Mouse (Mus musculus) midbrain, embryonic 13.5 days (tissue): ENCODE results near the gene Gss. TPM values are rescaled to one million over a fixed set of nuclear protein-coding genes. Genes with fewer than 3 reads are reported as not detected.
A peak's percentile ranks its signal among the peaks of the same experiment; 100 is the strongest.
"Not testable (repeated sequence)": the region's sequence is repeated elsewhere in the genome, so short reads cannot be mapped to it uniquely, and the experiment has no call there.

Experiments
- ATAC-seq: fragments of 200-750 bp; cut with Nextera tagmentation; 2 replicates; pipeline ENCODE4 v1.8.0; 2017; ENCODE audit warnings: mild to moderate bottlenecking, moderate TSS enrichment, moderate library complexity
- H3K27ac ChIP-seq: fragments of 300-500 bp; sonication (generic); 2 replicates; pipeline ENCODE4 v1.5.1; 2015; ENCODE audit warnings: inconsistent platforms, mild to moderate bottlenecking, moderate library complexity
- H3K27me3 ChIP-seq: fragments of 300-500 bp; sonication (generic); 2 replicates; pipeline ENCODE4 v1.6.1; 2015; ENCODE audit warnings: mild to moderate bottlenecking, inconsistent platforms
- H3K36me3 ChIP-seq: fragments of 300-500 bp; sonication (generic); 2 replicates; pipeline ENCODE4 v1.6.1; 2015; ENCODE audit warnings: mild to moderate bottlenecking, inconsistent platforms
- H3K4me1 ChIP-seq: fragments of 300-500 bp; sonication (generic); replicated peaks from 2 replicates; pipeline ENCODE4 v1.6.1; 2015; ENCODE audit warnings: inconsistent platforms
- H3K4me2 ChIP-seq: fragments of 300-500 bp; sonication (generic); replicated peaks from 2 replicates; pipeline ENCODE4 v1.6.1; 2015; ENCODE audit warnings: moderate library complexity, mild to moderate bottlenecking, inconsistent platforms
- H3K4me3 ChIP-seq: fragments of 300-500 bp; sonication (generic); replicated peaks from 2 replicates; pipeline ENCODE4 v1.5.1; 2015; ENCODE audit warnings: mild to moderate bottlenecking, inconsistent platforms
- H3K9ac ChIP-seq: fragments of 300-500 bp; sonication (generic); replicated peaks from 2 replicates; pipeline ENCODE4 v1.6.1; 2015; ENCODE audit warnings: mild to moderate bottlenecking, inconsistent platforms
- H3K9me3 ChIP-seq: fragments of 300-500 bp; sonication (generic); 2 replicates; pipeline ENCODE4 v1.6.1; 2016; ENCODE audit warnings: mild to moderate bottlenecking, inconsistent platforms
- WGBS: fragments of 180-500 bp; shearing (Covaris S2); methylation state at CpG from one replicate; pipeline ENCODE4 v1.1.7; 2015; 5-methylcytosine and 5-hydroxymethylcytosine counted together
- polyA plus RNA-seq: library from polyadenylated mRNA; unstranded; fragments of >200 nt; fragmentation: Nextera tagmentation; extraction: Ambion mirVana; gene quantifications from 2 replicates; pipeline ENCODE4 v1.2.1, GENCODE M21; 2015

The Gss gene
- polyA plus RNA-seq, 1 experiment from 2014 or later: 16.0 TPM

DNA sequence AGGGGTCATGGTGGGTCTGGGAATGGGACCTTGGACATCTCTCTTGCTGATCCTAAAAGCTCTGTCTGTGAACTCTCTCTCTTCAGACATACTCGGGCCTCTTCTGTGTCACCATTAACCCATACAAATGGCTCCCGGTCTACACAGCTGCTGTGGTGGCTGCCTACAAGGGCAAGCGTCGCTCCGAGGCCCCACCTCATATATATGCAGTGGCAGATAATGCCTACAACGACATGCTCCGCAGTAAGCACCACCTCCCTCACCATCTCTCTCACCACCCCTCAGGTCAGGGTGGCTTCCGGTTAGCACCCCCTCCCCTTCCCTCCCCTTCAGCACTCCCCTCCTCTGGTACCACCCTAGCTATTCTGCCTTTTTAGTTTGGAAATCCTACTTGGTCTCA, 21.3 kb upstream of the Gss start:
- ATAC-seq: no peak
- Histone ChIP-seq H3K9me3 (no peaks in the 10 kb centered on the region), H3K36me3 (no peaks in the 10 kb centered on the region), H3K27me3 (no peaks in the 10 kb centered on the region), H3K27ac (no peak overlapping the region), H3K4me1 (peaks cover 8% of the 10 kb centered on the region), H3K4me2 (peak overlapping the region; percentile 52; the same call in 1 of the 2 replicates), H3K9ac (no peak overlapping the region), H3K4me3 (no peak overlapping the region)
- WGBS: 65% methylated on average over 8 of the region's 8 CpGs

DNA sequence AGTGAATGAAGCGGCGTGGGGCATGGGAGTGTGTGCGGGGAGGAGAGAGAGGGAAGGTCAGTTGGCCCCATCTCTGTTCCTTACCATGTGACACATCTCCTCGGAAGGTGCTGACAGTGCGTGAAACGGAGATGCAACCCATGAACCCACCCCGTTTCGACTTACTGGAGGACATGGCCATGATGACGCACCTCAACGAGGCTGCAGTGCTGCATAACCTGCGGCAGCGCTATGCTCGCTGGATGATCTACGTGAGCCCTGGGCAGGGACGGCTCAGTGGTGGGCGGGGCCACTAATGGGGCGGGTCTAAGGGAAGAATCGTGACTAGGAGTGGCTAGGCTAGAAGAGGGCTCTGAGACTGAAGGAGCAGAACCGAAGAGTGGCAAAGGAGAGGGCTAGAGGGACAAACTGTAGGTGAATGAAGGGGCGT, 20.7 kb upstream of the Gss start:
- Histone ChIP-seq H3K27ac (no peak overlapping the region), H3K9ac (no peak overlapping the region)
- ATAC-seq: peak; percentile 77

DNA sequence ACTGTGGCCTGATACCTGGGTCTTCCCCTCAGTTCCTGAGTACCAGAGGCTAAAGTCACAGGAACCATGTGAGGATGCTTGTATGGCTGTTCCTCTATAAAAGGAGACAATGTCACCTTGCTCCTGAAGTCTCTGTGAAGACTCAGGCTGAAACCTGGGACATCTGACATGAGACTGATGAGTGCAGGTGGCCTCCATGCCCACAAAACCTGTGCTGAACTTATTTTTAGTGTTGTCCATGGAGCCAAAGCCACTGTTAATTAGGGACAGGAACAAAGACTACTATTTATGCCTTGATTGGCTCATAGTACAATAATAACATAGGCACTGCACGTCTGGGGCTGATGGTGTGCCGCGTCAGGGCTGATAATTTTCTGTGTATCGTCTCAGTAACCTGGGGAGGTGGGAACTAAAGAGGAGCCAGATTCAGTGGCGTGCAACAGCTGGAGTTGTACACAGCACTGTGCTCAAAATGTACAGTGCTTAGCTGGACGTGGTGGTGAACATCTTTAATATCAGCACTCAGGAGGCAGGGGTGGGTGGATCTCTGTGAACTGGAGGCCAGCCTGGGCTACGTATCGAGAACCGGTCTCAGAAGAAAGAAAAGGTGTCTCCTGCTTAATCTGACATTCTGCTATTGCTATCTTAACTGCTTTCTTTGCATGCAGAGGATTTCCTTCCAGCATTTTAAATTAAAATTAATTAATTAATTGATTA, 19.4 kb upstream of the Gss start:
- no peak overlapping the region for H3K4me3 ChIP-seq
- WGBS: 87% methylated on average over 9 of the region's 9 CpGs
- H3K9me3 ChIP-seq: no peaks in the 10 kb centered on the region
- H3K4me2 ChIP-seq: no peak overlapping the region
- no peak for ATAC-seq
- H3K27me3 ChIP-seq: no peaks in the 10 kb centered on the region
- H3K9ac ChIP-seq: no peak overlapping the region
- H3K4me1 ChIP-seq: peaks cover 8% of the 10 kb centered on the region
- H3K36me3 ChIP-seq: no peaks in the 10 kb centered on the region
- no peak overlapping the region for H3K27ac ChIP-seq

More for the DNA sequence above, 20.7 kb upstream of the Gss start:
- H3K4me1 ChIP-seq: peaks cover 8% of the 10 kb centered on the region
- H3K27me3 ChIP-seq: no peaks in the 10 kb centered on the region
- no peaks in the 10 kb centered on the region for H3K9me3 ChIP-seq
- H3K4me2 ChIP-seq: peak overlapping the region; percentile 52
- H3K4me3 ChIP-seq: peak overlapping the region; percentile 25
- 6% methylated on average over 20 of the region's 20 CpGs for WGBS
- no peaks in the 10 kb centered on the region for H3K36me3 ChIP-seq

DNA sequence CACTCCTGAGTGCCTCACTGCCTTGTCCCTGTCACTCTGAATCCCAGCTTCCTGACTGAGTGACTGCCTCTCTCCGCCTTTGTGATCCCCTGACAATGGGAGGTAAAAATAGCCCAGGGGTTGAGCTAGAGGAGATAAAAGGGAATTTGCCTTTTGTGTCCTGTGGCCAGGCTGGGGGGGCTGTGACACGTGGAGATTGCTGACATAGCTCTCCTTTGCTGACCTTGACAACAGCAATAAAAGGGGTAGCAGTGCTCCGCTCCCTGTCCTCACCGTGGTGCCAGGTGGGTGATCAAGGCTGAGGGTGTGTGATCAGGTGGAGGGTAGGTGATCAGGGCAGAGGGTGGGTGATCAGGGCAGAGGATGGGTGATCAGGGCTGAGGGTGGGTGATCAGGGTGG, 18.4 kb upstream of the Gss start, which contains the start of gene Myh7b:
Gene Myh7b, plus strand, starts transcription at position 235 of the 400 bp plus-strand sequence.
- ATAC-seq: no peak
- H3K4me2 ChIP-seq: no peak within 1 kb of the TSS
- no peaks in the 10 kb centered on the region for H3K36me3 ChIP-seq
- no peaks in the 10 kb centered on the region for H3K9me3 ChIP-seq
- H3K4me1 ChIP-seq: peaks cover 8% of the 10 kb centered on the region
- H3K9ac ChIP-seq: no peak within 1 kb of the TSS
- no peaks in the 10 kb centered on the region for H3K27me3 ChIP-seq
- 34% methylated on average over 4 of the region's 4 CpGs for WGBS
- H3K27ac ChIP-seq: no peak within 1 kb of the TSS
- no peak within 1 kb of the TSS for H3K4me3 ChIP-seq

DNA sequence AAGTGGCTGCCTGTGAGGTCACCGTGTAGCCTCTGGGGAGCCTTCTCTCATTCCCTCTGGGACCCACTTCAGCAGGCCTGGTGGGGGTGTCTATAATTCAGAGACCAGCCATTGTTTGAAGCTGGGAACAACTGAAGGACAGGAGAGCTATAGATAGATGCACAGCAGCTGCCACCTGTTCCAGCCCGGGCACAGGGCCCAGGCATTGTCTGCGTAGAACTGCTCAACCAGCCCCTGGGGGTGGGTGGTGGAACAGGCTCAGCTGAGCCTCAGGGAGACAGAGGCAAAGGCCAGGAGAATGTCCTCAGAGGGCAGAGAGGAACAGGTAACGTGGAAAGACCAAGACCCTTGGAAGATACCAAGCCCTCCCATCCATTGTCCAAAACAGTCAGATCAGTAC, 13.8 kb upstream of the Gss start:
- H3K4me3 ChIP-seq: no peak overlapping the region

DNA sequence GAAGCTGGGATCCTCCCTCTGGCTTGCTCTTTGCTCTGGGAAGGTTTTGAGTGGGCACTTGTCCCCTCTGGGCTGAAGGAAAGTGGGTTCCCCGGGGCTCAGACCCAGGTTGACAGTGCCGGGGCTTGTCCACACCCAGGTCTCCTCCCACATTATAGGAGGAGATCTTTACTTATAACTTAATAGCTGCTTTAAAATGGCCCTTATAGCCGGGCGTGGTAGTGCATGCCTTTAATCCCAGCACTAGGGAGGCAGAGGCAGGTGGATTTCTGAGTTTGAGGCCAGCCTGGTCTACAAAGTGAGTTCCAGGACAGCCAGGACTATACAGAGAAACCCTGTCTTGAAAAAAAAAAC, 12.6 kb upstream of the Gss start:
- ATAC-seq, H3K27me3 ChIP-seq, H3K36me3 ChIP-seq, H3K9ac ChIP-seq, H3K4me2 ChIP-seq, H3K4me3 ChIP-seq, H3K9me3 ChIP-seq, H3K27ac ChIP-seq, H3K4me1 ChIP-seq: not testable (repeated sequence)
- 84% methylated on average over 4 of the region's 4 CpGs for WGBS

More for the DNA sequence above, 13.8 kb upstream of the Gss start:
- WGBS: 84% methylated on average over 4 of the region's 4 CpGs
- Histone ChIP-seq H3K9me3 (no peaks in the 10 kb centered on the region), H3K36me3 (no peaks in the 10 kb centered on the region), H3K27me3 (no peaks in the 10 kb centered on the region), H3K9ac (no peak overlapping the region), H3K4me1 (no peaks in the 10 kb centered on the region), H3K4me2 (no peak overlapping the region), H3K27ac (no peak overlapping the region)
- no peak for ATAC-seq

DNA sequence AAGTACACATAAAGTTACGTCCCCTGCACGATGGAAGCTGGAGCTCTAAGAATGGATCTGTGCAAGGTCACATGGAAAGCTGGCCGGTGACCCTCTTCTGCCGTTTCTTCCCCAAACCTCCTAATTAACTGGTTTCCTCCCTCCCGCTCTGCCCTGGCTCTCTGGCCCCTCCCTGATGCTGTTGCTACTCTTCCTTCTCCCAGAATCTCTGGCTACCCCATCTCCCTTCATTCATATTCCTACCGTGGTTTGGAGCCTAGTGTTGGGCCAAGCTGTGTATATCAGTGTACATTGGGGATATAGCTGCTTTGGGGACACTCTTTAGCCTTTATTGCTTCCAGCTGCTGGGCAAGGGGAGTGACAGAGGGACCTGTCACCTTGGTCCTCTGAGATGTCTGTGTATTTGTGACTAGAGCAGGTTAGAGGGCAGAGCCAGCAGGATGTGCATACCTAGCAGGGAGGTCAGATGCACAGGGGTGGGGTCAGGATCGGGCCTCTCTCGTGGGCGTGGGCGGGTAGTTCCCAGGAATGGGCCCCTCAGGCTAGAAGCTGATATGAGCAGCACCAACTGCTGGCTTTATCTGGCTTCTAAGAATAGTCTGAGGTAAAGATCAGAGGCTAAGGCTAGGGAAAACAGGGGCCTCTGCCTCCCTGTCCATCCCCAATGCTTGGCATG, 12.1 kb upstream of the Gss start:
- no peak overlapping the region for H3K4me3 ChIP-seq
- WGBS: 66% methylated on average over 10 of the region's 10 CpGs
- ATAC-seq: no peak
- no peaks in the 10 kb centered on the region for H3K27me3 ChIP-seq
- H3K4me1 ChIP-seq: no peaks in the 10 kb centered on the region
- H3K4me2 ChIP-seq: no peak overlapping the region
- no peaks in the 10 kb centered on the region for H3K36me3 ChIP-seq
- H3K9me3 ChIP-seq: no peaks in the 10 kb centered on the region
- H3K9ac ChIP-seq: no peak overlapping the region
- H3K27ac ChIP-seq: no peak overlapping the region

DNA sequence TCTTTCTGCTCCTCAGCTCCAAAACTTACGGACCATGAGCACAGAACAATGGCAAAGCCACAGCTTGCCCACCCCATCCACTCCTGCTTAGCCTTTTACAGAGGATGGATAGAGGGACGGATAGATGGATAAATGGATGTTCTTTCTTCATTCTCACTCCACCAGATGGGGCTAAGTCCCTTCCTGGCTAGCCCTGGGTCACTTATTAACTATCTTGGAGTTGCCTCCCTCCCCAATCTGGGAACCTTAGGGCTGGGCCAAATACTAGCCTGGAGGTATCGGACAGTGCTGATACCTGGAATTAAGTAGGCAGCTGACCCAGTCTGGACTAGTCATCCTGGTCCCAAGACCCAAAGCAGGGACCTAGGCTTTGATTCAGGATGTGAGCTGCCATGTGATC, 11.1 kb upstream of the Gss start:
- no peak overlapping the region for H3K9ac ChIP-seq
- 64% methylated on average over 3 of the region's 3 CpGs for WGBS
- 0 out of 2 replicates have a peak, but pooled peaks cover 2% of the 10 kb centered on the region for H3K27me3 ChIP-seq
- no peak overlapping the region for H3K4me3 ChIP-seq
- no peaks in the 10 kb centered on the region for H3K36me3 ChIP-seq
- H3K27ac ChIP-seq: no peak overlapping the region
- H3K4me2 ChIP-seq: no peak overlapping the region
- no peak for ATAC-seq
- no peaks in the 10 kb centered on the region for H3K9me3 ChIP-seq
- no peaks in the 10 kb centered on the region for H3K4me1 ChIP-seq

DNA sequence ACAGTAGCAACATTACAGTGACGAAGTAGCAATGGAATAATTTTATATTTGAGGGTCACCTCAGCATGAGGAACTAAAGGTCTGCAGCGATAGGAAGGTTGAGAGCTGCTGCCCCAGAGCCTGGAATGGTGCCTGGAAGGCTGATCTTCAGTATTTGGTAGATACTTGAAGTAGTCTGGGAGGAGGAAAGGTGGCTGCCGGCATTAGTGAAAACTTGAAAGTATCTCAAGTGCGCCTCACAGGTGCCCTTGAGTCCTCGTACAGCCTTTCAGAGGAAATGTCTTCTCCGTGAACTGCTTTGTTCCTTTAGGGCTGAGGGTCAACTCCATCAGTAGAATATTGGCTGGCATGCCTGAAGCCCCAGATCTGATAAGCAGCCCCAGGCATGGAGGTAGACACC, 2.9 kb upstream of the Gss start:
- Histone ChIP-seq H3K27ac (no peak overlapping the region), H3K4me1 (peaks cover 13% of the 10 kb centered on the region), H3K9ac (no peak overlapping the region), H3K27me3 (0 out of 2 replicates have a peak, but pooled peaks cover 2% of the 10 kb centered on the region), H3K9me3 (no peaks in the 10 kb centered on the region), H3K4me3 (no peak overlapping the region), H3K36me3 (no peaks in the 10 kb centered on the region), H3K4me2 (no peak overlapping the region)
- no peak for ATAC-seq
- WGBS: 84% methylated on average over 6 of the region's 6 CpGs

DNA sequence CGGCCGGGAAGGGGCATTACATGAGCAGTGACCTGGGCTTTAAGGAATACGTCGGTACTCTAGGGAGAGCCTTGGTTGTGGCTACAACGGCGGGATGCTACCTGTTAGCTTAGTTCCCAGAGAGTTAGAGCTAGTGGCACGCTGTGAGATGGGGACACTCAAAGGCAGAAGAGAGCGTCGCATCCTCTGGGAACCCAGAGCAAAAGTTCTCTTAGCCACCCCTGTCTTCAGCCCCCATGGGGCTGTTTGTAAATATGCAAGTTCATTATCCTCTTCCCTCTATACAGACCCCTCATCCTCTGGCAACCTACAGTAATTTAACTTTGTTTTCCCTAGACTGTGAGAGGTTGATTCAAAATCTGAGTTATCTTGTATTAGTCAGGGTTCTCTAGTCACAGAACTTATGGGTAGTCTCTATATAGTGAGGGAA, 259 bp upstream of the Gss start:
- Histone ChIP-seq H3K9me3 (no peaks in the 10 kb centered on the region), H3K4me3 (peak overlapping the region; percentile 55), H3K4me1 (peaks cover 13% of the 10 kb centered on the region), H3K27me3 (no peaks in the 10 kb centered on the region), H3K27ac (peak overlapping the region; percentile 51; the same call in 1 of the 2 replicates), H3K36me3 (no peaks in the 10 kb centered on the region), H3K4me2 (peak overlapping the region; percentile 72), H3K9ac (peak overlapping the region; percentile 63)
- ATAC-seq: no peak
- WGBS: 2% methylated on average over 9 of the region's 9 CpGs

DNA sequence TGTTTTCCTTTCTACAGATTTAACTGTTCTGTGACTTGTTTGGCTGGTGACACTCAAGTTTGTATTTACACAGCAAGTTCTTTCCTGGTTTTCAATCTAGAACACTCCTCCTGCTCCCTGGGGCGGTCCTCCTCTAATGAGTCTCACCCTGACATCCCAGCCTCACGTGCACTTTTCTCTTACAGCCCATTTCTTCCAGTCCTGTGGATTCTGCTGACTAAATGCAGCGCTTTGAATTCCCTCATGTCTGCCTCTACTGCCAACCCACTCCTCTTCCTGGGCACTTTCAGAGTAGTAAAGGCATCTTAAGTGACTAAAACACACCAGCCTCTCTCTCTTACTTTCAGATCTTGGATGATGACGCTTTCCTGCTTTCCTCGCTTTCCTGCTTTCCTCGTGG, 934 bp downstream of the Gss start:
- peak overlapping the region; percentile 55 for H3K4me3 ChIP-seq
- H3K27me3 ChIP-seq: no peaks in the 10 kb centered on the region
- peaks cover 13% of the 10 kb centered on the region for H3K4me1 ChIP-seq
- H3K4me2 ChIP-seq: peak overlapping the region; percentile 72
- H3K27ac ChIP-seq: peak overlapping the region; percentile 64; the same call in 1 of the 2 replicates
- H3K36me3 ChIP-seq: no peaks in the 10 kb centered on the region
- peak overlapping the region; percentile 76 for H3K9ac ChIP-seq
- 11% methylated on average over 6 of the region's 6 CpGs for WGBS
- ATAC-seq: no peak
- no peaks in the 10 kb centered on the region for H3K9me3 ChIP-seq

DNA sequence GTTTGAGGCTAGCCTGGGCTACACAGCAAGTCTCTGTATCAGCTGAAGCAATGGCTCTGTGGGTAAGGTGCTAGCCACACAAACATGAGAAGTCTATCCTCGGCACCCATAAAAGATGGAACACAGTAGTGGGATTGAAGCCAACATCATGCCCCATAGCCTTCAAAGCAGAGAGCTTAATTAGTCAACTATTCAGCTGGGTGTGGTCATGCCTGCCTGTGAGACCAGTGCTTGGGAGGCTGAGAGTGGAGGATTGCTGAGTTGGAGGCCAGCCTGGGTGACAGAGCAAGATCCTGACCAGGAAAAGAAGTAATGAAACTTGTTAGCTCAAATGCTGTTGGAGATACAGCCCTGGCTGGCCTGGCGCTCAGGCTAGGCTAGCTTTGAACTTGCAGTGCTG, 1.7 kb downstream of the Gss start:
- H3K27me3 ChIP-seq: no peaks in the 10 kb centered on the region
- no peak overlapping the region for H3K27ac ChIP-seq
- H3K9me3 ChIP-seq: no peaks in the 10 kb centered on the region
- H3K4me3 ChIP-seq: no peak overlapping the region
- WGBS: 90% methylated on average over 2 of the region's 2 CpGs
- peaks cover 13% of the 10 kb centered on the region for H3K4me1 ChIP-seq
- no peak for ATAC-seq
- no peak overlapping the region for H3K9ac ChIP-seq
- no peaks in the 10 kb centered on the region for H3K36me3 ChIP-seq
- no peak overlapping the region for H3K4me2 ChIP-seq
